Mouse (Mus musculus): ENCODE measurements at regions not wholly inside any gene's neighbourhood (a gene's known extent, or its start where the extent isn't known, plus 50 kb on each side); places are given as distances from the start of the nearest gene placed in this dataset.
"Not testable (repeated sequence)": the region's sequence is repeated elsewhere in the genome, so short reads cannot be mapped to it uniquely, and the experiment has no call there.

- Histone ChIP-seq H3K27me3 (ENCODE audit: control insufficient read depth, insufficient read depth, low read length) (no peaks in the 10 kb centered on the region), H3K36me3 (replicated peaks; ENCODE audit: control insufficient read depth, insufficient read depth) (no peaks in the 10 kb centered on the region), H3K9ac (no peak overlapping the region), H3K9me3 (ENCODE audit: control insufficient read depth, low read length) (no peaks in the 10 kb centered on the region), H3K4me3 (replicated peaks; ENCODE audit: low read length) (no peak overlapping the region), H3K27ac (no peak overlapping the region), H3K4me1 (replicated peaks; ENCODE audit: control insufficient read depth, insufficient read depth, low read length) (no peaks in the 10 kb centered on the region), H3K4me2 (replicated peaks) (no peak overlapping the region)
- no peak for ATAC-seq (ENCODE audit: low FRiP score)
- DNase-seq (ENCODE audit: low spot score): no peak
- WGBS: 20% methylated on average over 2 of the region's 2 CpGs
Observed at GRCm38 (mm10) chr1:79299639-79300038, 140.3 kb downstream of the Scg2 start.

DNA sequence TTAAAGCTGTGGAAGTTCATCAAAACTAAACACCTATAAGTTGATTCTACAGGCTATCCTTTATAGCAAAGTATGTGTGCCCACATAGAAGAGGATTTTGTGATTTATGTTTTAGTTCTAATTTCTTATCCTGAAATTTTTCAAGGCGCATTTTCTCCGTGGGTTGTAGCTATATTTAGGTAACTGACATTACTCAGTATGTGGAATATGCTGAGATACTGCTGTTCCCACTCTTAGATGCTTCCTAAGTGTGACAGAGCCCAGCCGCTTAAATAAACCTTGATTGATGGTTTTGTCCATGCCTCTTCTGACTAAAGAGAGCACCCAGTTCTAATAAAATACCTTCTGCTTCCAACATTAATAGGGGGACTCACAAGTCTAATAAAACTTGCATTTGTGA is 180.2 kb downstream of the Scg2 start:
- H3K4me1 ChIP-seq (replicated peaks; ENCODE audit: control insufficient read depth, insufficient read depth, low read length): no peaks in the 10 kb centered on the region
- no peaks in the 10 kb centered on the region for H3K9me3 ChIP-seq (ENCODE audit: control insufficient read depth, low read length)
- no peak overlapping the region for H3K27ac ChIP-seq
- H3K4me3 ChIP-seq (replicated peaks; ENCODE audit: low read length): no peak overlapping the region
- H3K36me3 ChIP-seq (replicated peaks; ENCODE audit: control insufficient read depth, insufficient read depth): no peaks in the 10 kb centered on the region
- H3K4me2 ChIP-seq (replicated peaks): no peak overlapping the region
- no peak overlapping the region for H3K9ac ChIP-seq
- no peak for DNase-seq (ENCODE audit: low spot score)
- 70% methylated on average over 3 of the region's 3 CpGs for WGBS
- no peaks in the 10 kb centered on the region for H3K27me3 ChIP-seq (ENCODE audit: control insufficient read depth, insufficient read depth, low read length)
- ATAC-seq (ENCODE audit: low FRiP score): no peak

- H3K4me2 ChIP-seq (replicated peaks): no peak overlapping the region
- H3K36me3 ChIP-seq (replicated peaks; ENCODE audit: control insufficient read depth, insufficient read depth): no peaks in the 10 kb centered on the region
- H3K4me3 ChIP-seq (replicated peaks; ENCODE audit: low read length): no peak overlapping the region
- WGBS: 95% methylated on average over 4 of the region's 4 CpGs
- H3K9ac ChIP-seq: no peak overlapping the region
- H3K4me1 ChIP-seq (replicated peaks; ENCODE audit: control insufficient read depth, insufficient read depth, low read length): no peaks in the 10 kb centered on the region
- DNase-seq (ENCODE audit: low spot score) (no peak), ATAC-seq (ENCODE audit: low FRiP score) (no peak)
- no peak overlapping the region for H3K27ac ChIP-seq
- H3K27me3 ChIP-seq (ENCODE audit: control insufficient read depth, insufficient read depth, low read length): no peaks in the 10 kb centered on the region
- H3K9me3 ChIP-seq (ENCODE audit: control insufficient read depth, low read length): no peaks in the 10 kb centered on the region
Observed at GRCm38 (mm10) chr1:79212970-79213369, 226.9 kb downstream of the Scg2 start.

GRCm38 (mm10) chr1:79212471-79212870 is 227.4 kb downstream of the Scg2 start:
- no peaks in the 10 kb centered on the region for H3K9me3 ChIP-seq (ENCODE audit: control insufficient read depth, low read length)
- DNase-seq (ENCODE audit: low spot score): no peak
- H3K9ac ChIP-seq: no peak overlapping the region
- no peaks in the 10 kb centered on the region for H3K36me3 ChIP-seq (replicated peaks; ENCODE audit: control insufficient read depth, insufficient read depth)
- 85% methylated on average over 5 of the region's 5 CpGs for WGBS
- no peak for ATAC-seq (ENCODE audit: low FRiP score)
- H3K4me2 ChIP-seq (replicated peaks): no peak overlapping the region
- no peak overlapping the region for H3K27ac ChIP-seq
- H3K4me1 ChIP-seq (replicated peaks; ENCODE audit: control insufficient read depth, insufficient read depth, low read length): no peaks in the 10 kb centered on the region
- H3K4me3 ChIP-seq (replicated peaks; ENCODE audit: low read length): no peak overlapping the region
- H3K27me3 ChIP-seq (ENCODE audit: control insufficient read depth, insufficient read depth, low read length): no peaks in the 10 kb centered on the region

DNA sequence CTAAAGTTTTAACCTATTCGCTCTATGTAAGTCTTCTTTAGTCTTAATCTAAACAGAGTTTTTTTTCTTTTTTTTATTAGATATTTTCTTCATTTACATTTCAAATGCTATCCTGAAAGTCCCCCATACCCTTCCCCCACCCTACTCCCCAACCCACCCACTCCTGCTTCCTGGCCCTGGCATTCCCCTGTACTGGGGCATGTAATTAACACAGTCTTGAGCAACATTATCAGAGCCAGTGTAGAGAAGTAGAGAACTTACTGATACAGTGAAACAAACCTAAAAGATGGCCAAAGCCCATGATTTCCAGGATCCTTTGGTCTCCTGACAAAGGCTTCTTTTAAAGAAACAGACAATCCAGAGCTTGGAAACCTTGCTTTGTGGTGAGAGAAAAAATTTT is 227.9 kb downstream of the Scg2 start:
- not testable (repeated sequence) for H3K4me2 ChIP-seq (replicated peaks); H3K4me3 ChIP-seq (replicated peaks; ENCODE audit: low read length); H3K4me1 ChIP-seq (replicated peaks; ENCODE audit: control insufficient read depth, insufficient read depth, low read length); H3K9ac ChIP-seq; DNase-seq (ENCODE audit: low spot score); H3K36me3 ChIP-seq (replicated peaks; ENCODE audit: control insufficient read depth, insufficient read depth); ATAC-seq (ENCODE audit: low FRiP score); H3K27me3 ChIP-seq (ENCODE audit: control insufficient read depth, insufficient read depth, low read length); H3K27ac ChIP-seq; H3K9me3 ChIP-seq (ENCODE audit: control insufficient read depth, low read length)
- WGBS: 100% methylated on average over 1 of the region's 1 CpGs

DNA sequence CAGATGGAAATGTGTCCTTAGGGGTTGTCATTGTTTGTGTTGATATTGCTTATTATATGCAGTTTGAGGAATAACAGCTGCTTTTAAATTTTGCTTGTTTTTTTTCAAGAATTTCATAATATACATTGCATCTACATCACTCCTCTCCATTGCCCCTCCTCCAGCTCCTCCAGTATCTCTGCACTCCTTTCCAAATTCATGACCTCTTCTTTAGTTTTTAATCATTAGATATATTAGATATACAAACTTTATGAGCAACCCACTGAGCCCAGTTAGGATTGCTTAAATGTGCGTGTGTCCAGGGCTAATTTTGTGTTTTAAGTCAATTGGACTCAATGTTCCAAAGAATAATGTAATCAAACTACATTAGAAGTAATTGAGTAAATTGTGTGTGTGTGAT is 232.7 kb downstream of the Scg2 start:
- H3K9me3 ChIP-seq (ENCODE audit: control insufficient read depth, low read length): no peaks in the 10 kb centered on the region
- H3K4me2 ChIP-seq (replicated peaks): no peak overlapping the region
- H3K4me3 ChIP-seq (replicated peaks; ENCODE audit: low read length): no peak overlapping the region
- no peak overlapping the region for H3K9ac ChIP-seq
- H3K27me3 ChIP-seq (ENCODE audit: control insufficient read depth, insufficient read depth, low read length): no peaks in the 10 kb centered on the region
- H3K4me1 ChIP-seq (replicated peaks; ENCODE audit: control insufficient read depth, insufficient read depth, low read length): no peaks in the 10 kb centered on the region
- ATAC-seq (ENCODE audit: low FRiP score) (no peak), DNase-seq (ENCODE audit: low spot score) (no peak)
- H3K27ac ChIP-seq: no peak overlapping the region
- no peaks in the 10 kb centered on the region for H3K36me3 ChIP-seq (replicated peaks; ENCODE audit: control insufficient read depth, insufficient read depth)
- WGBS: 83% methylated on average over 1 of the region's 1 CpGs

DNA sequence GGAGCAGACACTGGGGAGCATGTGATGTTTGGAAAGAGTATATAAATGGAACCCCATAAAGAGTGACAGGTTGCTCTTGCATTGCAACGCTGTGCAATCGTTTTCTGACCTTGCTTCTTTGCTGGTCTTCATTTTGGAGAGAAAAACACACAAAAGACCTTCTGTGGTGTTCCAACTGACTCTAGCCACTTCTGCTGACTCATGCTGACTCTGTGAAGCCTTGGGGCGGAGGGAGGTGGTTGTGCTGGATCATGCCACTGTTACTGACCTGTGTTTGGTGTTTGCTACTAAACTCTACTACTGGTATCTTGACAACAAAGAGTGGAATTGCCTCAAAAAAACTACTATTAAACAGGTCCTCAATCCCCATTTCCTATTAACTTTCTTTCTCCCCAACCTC is 242.2 kb downstream of the Scg2 start:
- Histone ChIP-seq H3K27ac (no peak overlapping the region), H3K9ac (no peak overlapping the region), H3K9me3 (ENCODE audit: control insufficient read depth, low read length) (no peaks in the 10 kb centered on the region), H3K4me2 (replicated peaks) (no peak overlapping the region), H3K36me3 (replicated peaks; ENCODE audit: control insufficient read depth, insufficient read depth) (no peaks in the 10 kb centered on the region), H3K27me3 (ENCODE audit: control insufficient read depth, insufficient read depth, low read length) (no peaks in the 10 kb centered on the region), H3K4me1 (replicated peaks; ENCODE audit: control insufficient read depth, insufficient read depth, low read length) (no peaks in the 10 kb centered on the region), H3K4me3 (replicated peaks; ENCODE audit: low read length) (no peak overlapping the region)
- DNase-seq (ENCODE audit: low spot score) (no peak), ATAC-seq (ENCODE audit: low FRiP score) (no peak)
- WGBS: 95% methylated on average over 3 of the region's 3 CpGs

DNA sequence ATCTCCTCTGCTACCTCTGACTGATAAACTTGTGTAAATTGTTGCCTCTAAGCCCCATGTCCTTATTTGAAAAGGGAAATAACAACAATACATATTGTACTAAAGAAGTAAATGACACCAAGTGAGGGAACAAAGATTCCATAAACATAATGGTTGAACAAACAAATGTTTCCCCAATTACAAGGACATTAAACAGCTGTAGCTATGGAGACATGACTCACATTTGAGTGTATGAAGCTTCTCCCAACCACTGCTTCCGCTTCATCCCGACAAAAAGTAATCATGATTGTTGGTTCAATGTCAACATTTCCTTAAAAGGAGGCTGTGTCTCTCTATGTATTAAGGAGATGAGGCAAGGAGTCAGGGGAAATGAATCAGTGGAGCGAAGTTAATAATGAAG is 248.9 kb downstream of the Scg2 start:
- Histone ChIP-seq H3K4me3 (replicated peaks; ENCODE audit: low read length) (no peak overlapping the region), H3K27me3 (ENCODE audit: control insufficient read depth, insufficient read depth, low read length) (no peaks in the 10 kb centered on the region), H3K4me2 (replicated peaks) (no peak overlapping the region), H3K9me3 (ENCODE audit: control insufficient read depth, low read length) (no peaks in the 10 kb centered on the region), H3K9ac (no peak overlapping the region), H3K4me1 (replicated peaks; ENCODE audit: control insufficient read depth, insufficient read depth, low read length) (no peaks in the 10 kb centered on the region), H3K36me3 (replicated peaks; ENCODE audit: control insufficient read depth, insufficient read depth) (no peaks in the 10 kb centered on the region), H3K27ac (no peak overlapping the region)
- 88% methylated on average over 3 of the region's 3 CpGs for WGBS
- no peak for ATAC-seq (ENCODE audit: low FRiP score)
- no peak for DNase-seq (ENCODE audit: low spot score)

DNA sequence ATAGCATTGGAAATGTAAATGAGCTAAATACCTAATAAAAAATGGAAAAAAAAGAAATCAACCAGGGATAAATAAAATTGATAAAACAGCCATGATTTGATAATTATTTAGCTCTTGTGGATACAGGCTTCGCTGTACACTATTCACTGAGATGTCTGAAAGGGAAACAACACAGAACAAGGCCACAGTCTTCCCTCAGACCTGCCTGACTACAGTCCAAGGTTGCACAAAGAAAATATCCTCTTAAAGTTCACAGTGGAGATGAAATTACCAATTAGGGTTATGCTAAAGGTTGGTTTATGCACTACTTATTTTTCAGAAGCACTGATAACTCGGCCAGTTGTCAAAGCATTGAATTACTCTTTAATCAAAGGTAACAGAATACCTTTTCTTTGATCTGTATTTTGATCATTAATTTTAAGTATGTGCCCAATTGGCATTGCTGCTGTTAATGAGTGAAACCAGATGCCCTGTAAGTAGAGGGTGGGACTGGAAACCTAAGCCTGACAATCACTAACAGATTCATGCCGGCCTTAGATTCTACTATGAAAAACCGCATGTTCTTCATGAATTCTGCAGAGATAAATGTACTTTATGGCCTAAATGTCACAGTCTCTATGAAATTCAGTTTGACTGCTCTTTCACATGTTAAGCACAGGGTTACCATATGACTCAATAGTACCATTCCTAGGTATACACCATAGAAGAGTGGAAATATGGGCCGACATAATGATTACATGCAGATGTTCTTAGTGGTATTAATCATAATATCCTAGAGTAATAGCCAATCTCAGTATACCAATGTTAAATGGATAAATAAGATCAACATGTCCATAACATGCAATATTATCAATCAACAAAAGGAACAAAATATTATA is 256.1 kb downstream of the Scg2 start:
- no peak for DNase-seq (ENCODE audit: low spot score)
- no peak for ATAC-seq (ENCODE audit: low FRiP score)
- H3K4me3 ChIP-seq (replicated peaks; ENCODE audit: low read length): no peak overlapping the region
- 94% methylated on average over 5 of the region's 5 CpGs for WGBS
- H3K27ac ChIP-seq: no peak overlapping the region
- no peak overlapping the region for H3K9ac ChIP-seq
- H3K4me1 ChIP-seq (replicated peaks; ENCODE audit: control insufficient read depth, insufficient read depth, low read length): no peaks in the 10 kb centered on the region
- no peaks in the 10 kb centered on the region for H3K27me3 ChIP-seq (ENCODE audit: control insufficient read depth, insufficient read depth, low read length)
- no peaks in the 10 kb centered on the region for H3K9me3 ChIP-seq (ENCODE audit: control insufficient read depth, low read length)
- H3K4me2 ChIP-seq (replicated peaks): no peak overlapping the region
- H3K36me3 ChIP-seq (replicated peaks; ENCODE audit: control insufficient read depth, insufficient read depth): no peaks in the 10 kb centered on the region

DNA sequence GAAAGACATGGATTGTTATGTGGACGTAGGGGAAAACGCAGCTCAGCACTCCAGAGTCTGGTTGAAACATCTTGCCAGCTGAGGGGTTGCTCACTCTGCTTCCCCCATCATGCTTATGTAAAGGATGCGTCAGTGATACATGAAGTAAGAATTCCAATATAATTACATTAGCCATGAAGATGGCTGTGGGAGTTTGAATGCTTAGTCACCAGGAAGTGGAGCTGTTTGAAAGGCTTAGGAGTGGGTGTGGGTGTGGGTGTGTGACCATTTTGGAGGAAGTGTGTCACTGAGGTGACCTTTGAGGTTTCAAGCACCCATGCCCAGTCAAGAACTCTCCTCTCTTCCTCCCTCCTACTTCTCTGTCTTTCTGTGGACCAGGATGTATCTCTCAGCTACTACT is 295.8 kb downstream of the Scg2 start:
- Histone ChIP-seq H3K4me2 (replicated peaks) (no peak overlapping the region), H3K4me3 (replicated peaks; ENCODE audit: low read length) (no peak overlapping the region), H3K36me3 (replicated peaks; ENCODE audit: control insufficient read depth, insufficient read depth) (no peaks in the 10 kb centered on the region), H3K27me3 (ENCODE audit: control insufficient read depth, insufficient read depth, low read length) (no peaks in the 10 kb centered on the region), H3K27ac (no peak overlapping the region), H3K9me3 (ENCODE audit: control insufficient read depth, low read length) (no peaks in the 10 kb centered on the region), H3K9ac (no peak overlapping the region), H3K4me1 (replicated peaks; ENCODE audit: control insufficient read depth, insufficient read depth, low read length) (no peaks in the 10 kb centered on the region)
- DNase-seq (ENCODE audit: low spot score) (no peak), ATAC-seq (ENCODE audit: low FRiP score) (no peak)
- WGBS: 97% methylated on average over 3 of the region's 3 CpGs
